Mouse (Mus musculus) megakaryocyte-erythroid progenitor cell, adult 5 weeks (primary cell): Measurements from ENCODE around the gene Macf1. TPM values are rescaled to one million over a fixed set of nuclear protein-coding genes. Genes with fewer than 3 reads are reported as not detected.

Experiments
- polyA plus RNA-seq: library from polyadenylated mRNA; stranded (reverse); fragments of >175 nt; gene quantifications from 2 replicates; pipeline ENCODE4 v1.2.3, GENCODE M21; 2012

Macf1 gene
- polyA plus RNA-seq: 39.5 and 56.9 TPM in 2 replicates

DNA sequence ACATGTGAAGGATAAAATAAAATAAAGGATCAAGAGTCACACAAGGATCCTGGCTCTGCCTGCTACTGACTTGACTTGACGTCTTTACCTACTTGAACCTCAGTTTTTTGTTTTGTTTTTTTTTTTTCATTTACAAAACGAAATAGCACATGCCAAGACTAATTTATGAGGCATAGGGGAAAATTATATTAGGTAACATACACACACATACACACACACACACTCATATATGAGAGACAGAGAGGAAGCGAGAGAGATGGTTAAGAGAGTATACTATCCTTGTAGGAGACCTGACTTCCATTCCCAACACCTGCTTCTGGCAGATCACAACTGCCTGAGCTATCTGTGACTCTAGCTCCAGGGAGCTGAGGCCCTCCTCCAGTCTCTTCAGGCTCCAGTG is at the start of gene Macf1:
Macf1 (minus strand) TSS at position 101 of the 400 bp plus-strand sequence.

GRCm38 (mm10) chr4:123717574-123718433 is 33.6 kb upstream of the Macf1 start, which contains the start of gene Ndufs5:
TSS of gene Ndufs5 (minus strand) at chr4:123718202.

GRCm38 (mm10) chr4:123342642-123343470 is 341.3 kb downstream of the Macf1 start, which contains the start of gene Bmp8a:
TSS of gene Bmp8a (minus strand) at chr4:123343252.

GRCm38 (mm10) chr4:123323534-123323933 is 360.6 kb downstream of the Macf1 start, which contains the start of gene Oxct2a:
TSS of gene Oxct2a (minus strand) at chr4:123323634.

Other genes starting within 250 kb of the Macf1 start
- gene Ndufs5, start 33.8 kb upstream of the Macf1 start, polyA plus RNA-seq: 54.3 and 55.5 TPM in 2 replicates
- 159 and 162 TPM in 2 replicates for gene Akirin1, start 66.0 kb upstream of the Macf1 start, polyA plus RNA-seq
- not detected in 2 replicates for gene Rhbdl2, start 103.5 kb upstream of the Macf1 start, polyA plus RNA-seq
- gene 4933427I04Rik, start 175.3 kb upstream of the Macf1 start, polyA plus RNA-seq: not detected in 2 replicates
- gene Mycbp, start 220.5 kb upstream of the Macf1 start, polyA plus RNA-seq: 28.5 and 35.2 TPM in 2 replicates
- 12.1 and 13.8 TPM in 2 replicates for gene Rragc, start 233.1 kb upstream of the Macf1 start, polyA plus RNA-seq
- 0.39 and 0.45 TPM in 2 replicates for gene 4930535I16Rik, start 233.7 kb upstream of the Macf1 start, polyA plus RNA-seq